Mouse (Mus musculus) heart, embryonic 10.5 days (tissue): ENCODE measurements around the gene Adcy5. TPM values are rescaled to one million over a fixed set of nuclear protein-coding genes. Genes with fewer than 3 reads are reported as not detected.
A peak's percentile ranks its signal among the peaks of the same experiment; 100 is the strongest.

Experiments
- DNase-seq: peaks from one replicate; pipeline ENCODE4 v3.0.0-alpha.2; 2017; ENCODE audit warnings: low spot score
- H3K27ac ChIP-seq: fragments of 300-500 bp; sonication (generic); 2 replicates; pipeline ENCODE4 v1.5.1; 2016; ENCODE audit warnings: mild to moderate bottlenecking
- H3K27me3 ChIP-seq: fragments of 300-500 bp; sonication (generic); 2 replicates; pipeline ENCODE4 v1.6.1; 2016; ENCODE audit warnings: mild to moderate bottlenecking; ENCODE audit not compliant: poor library complexity, insufficient read depth, severe bottlenecking
- H3K36me3 ChIP-seq: fragments of 300-500 bp; sonication (generic); 2 replicates; pipeline ENCODE4 v1.6.1; 2016; ENCODE audit warnings: mild to moderate bottlenecking, moderate library complexity
- H3K4me1 ChIP-seq: fragments of 300-500 bp; sonication (generic); 2 replicates; pipeline ENCODE4 v1.6.1; 2016; ENCODE audit warnings: mild to moderate bottlenecking
- H3K4me3 ChIP-seq: fragments of 300-500 bp; sonication (generic); 2 replicates; pipeline ENCODE4 v1.5.1; 2016; ENCODE audit warnings: mild to moderate bottlenecking, moderate library complexity
- H3K9me3 ChIP-seq: fragments of 300-500 bp; sonication (generic); 2 replicates; pipeline ENCODE4 v1.6.1; 2016; ENCODE audit warnings: mild to moderate bottlenecking, moderate library complexity
- WGBS: fragments of 180-500 bp; shearing (Covaris S2); methylation state at CpG from one replicate; pipeline ENCODE4 v1.1.7; 2016; 5-methylcytosine and 5-hydroxymethylcytosine counted together
- polyA plus RNA-seq: library from polyadenylated mRNA; unstranded; fragments of >200 nt; fragmentation: Nextera tagmentation; extraction: Ambion mirVana; gene quantifications from 2 replicates; pipeline ENCODE4 v1.2.1, GENCODE M21; 2016

Gene Adcy5
- 3.8 and 5.1 TPM in 2 replicates for polyA plus RNA-seq

GRCm38 (mm10) chr16:35154641-35155390 lies at the start of gene Adcy5:
TSS of gene Adcy5 (plus strand) at chr16:35154877.
- Histone ChIP-seq H3K9me3 (no peaks in the 10 kb centered on the region), H3K27ac (peak within 1 kb of the TSS; percentile 93), H3K27me3 (peaks cover 82% of the 10 kb centered on the region)

GRCm38 (mm10) chr16:35107985-35108384 lies 46.7 kb upstream of the Adcy5 start:
- 75% methylated on average over 6 of the region's 6 CpGs for WGBS
- H3K27ac ChIP-seq: no peak overlapping the region
- H3K4me1 ChIP-seq: peaks cover 42% of the 10 kb centered on the region
- no peaks in the 10 kb centered on the region for H3K27me3 ChIP-seq
- DNase-seq: no peak
- no peak overlapping the region for H3K4me3 ChIP-seq
- H3K36me3 ChIP-seq: peaks cover 14% of the 10 kb centered on the region
- no peaks in the 10 kb centered on the region for H3K9me3 ChIP-seq

More at GRCm38 (mm10) chr16:35154641-35155390, at the start of gene Adcy5:
- H3K4me1 ChIP-seq: peaks cover 56% of the 10 kb centered on the region
- DNase-seq: no peak
- peak within 1 kb of the TSS; percentile 85 for H3K4me3 ChIP-seq
- no peaks in the 10 kb centered on the region for H3K36me3 ChIP-seq
- WGBS: under 1% methylated on average over 91 of the region's 104 CpGs

- H3K4me1 ChIP-seq: peaks cover 36% of the 10 kb centered on the region
- H3K4me3 ChIP-seq: no peak overlapping the region
- H3K27ac ChIP-seq: peak overlapping the region; percentile 76
- peaks cover 14% of the 10 kb centered on the region for H3K36me3 ChIP-seq
- DNase-seq: no peak
- no peaks in the 10 kb centered on the region for H3K27me3 ChIP-seq
- 61% methylated on average over 8 of the region's 8 CpGs for WGBS
- no peaks in the 10 kb centered on the region for H3K9me3 ChIP-seq
Measured at GRCm38 (mm10) chr16:35109156-35109555, 45.5 kb upstream of the Adcy5 start.

- Histone ChIP-seq H3K27me3 (no peaks in the 10 kb centered on the region), H3K36me3 (peaks cover 11% of the 10 kb centered on the region), H3K4me1 (peaks cover 41% of the 10 kb centered on the region), H3K4me3 (no peak overlapping the region), H3K9me3 (no peaks in the 10 kb centered on the region), H3K27ac (peak overlapping the region; percentile 76)
- no peak for DNase-seq
- 44% methylated on average over 7 of the region's 7 CpGs for WGBS
Measured at GRCm38 (mm10) chr16:35109656-35110291, 44.9 kb upstream of the Adcy5 start.

- Histone ChIP-seq H3K4me1 (peaks cover 41% of the 10 kb centered on the region), H3K4me3 (0 out of 2 replicates have a peak overlapping the region, but pooled peaks have one; percentile 18), H3K27ac (peak overlapping the region; percentile 82), H3K9me3 (no peaks in the 10 kb centered on the region), H3K27me3 (no peaks in the 10 kb centered on the region), H3K36me3 (peaks cover 11% of the 10 kb centered on the region)
- 22% methylated on average over 10 of the region's 10 CpGs for WGBS
- peak; percentile 96 for DNase-seq
Measured at GRCm38 (mm10) chr16:35110410-35111142, 44.1 kb upstream of the Adcy5 start.

GRCm38 (mm10) chr16:35111143-35111620 lies 43.5 kb upstream of the Adcy5 start:
- H3K36me3 ChIP-seq: peaks cover 11% of the 10 kb centered on the region
- H3K9me3 ChIP-seq: no peaks in the 10 kb centered on the region
- H3K4me3 ChIP-seq: 0 out of 2 replicates have a peak overlapping the region, but pooled peaks have one; percentile 18
- H3K27ac ChIP-seq: peak overlapping the region; percentile 82
- peaks cover 41% of the 10 kb centered on the region for H3K4me1 ChIP-seq
- no peaks in the 10 kb centered on the region for H3K27me3 ChIP-seq
- no peak for DNase-seq
- 57% methylated on average over 8 of the region's 8 CpGs for WGBS

- Histone ChIP-seq H3K36me3 (no peaks in the 10 kb centered on the region), H3K27ac (no peak overlapping the region), H3K4me3 (no peak overlapping the region), H3K4me1 (peaks cover 40% of the 10 kb centered on the region), H3K9me3 (no peaks in the 10 kb centered on the region), H3K27me3 (no peaks in the 10 kb centered on the region)
- 82% methylated on average over 5 of the region's 5 CpGs for WGBS
- no peak for DNase-seq
Measured at GRCm38 (mm10) chr16:35113496-35113895, 41.2 kb upstream of the Adcy5 start.

- Histone ChIP-seq H3K36me3 (0 out of 2 replicates have a peak, but pooled peaks cover 2% of the 10 kb centered on the region), H3K4me1 (peaks cover 21% of the 10 kb centered on the region; the same call in 1 of the 2 replicates), H3K27me3 (no peaks in the 10 kb centered on the region), H3K27ac (no peak overlapping the region), H3K9me3 (no peaks in the 10 kb centered on the region), H3K4me3 (no peak overlapping the region)
- no peak for DNase-seq
- WGBS: 86% methylated on average over 7 of the region's 7 CpGs
Measured at GRCm38 (mm10) chr16:35116328-35116956, 38.2 kb upstream of the Adcy5 start.

GRCm38 (mm10) chr16:35117436-35117835 lies 37.2 kb upstream of the Adcy5 start:
- Histone ChIP-seq H3K27me3 (no peaks in the 10 kb centered on the region), H3K36me3 (0 out of 2 replicates have a peak, but pooled peaks cover 2% of the 10 kb centered on the region), H3K4me1 (peaks cover 17% of the 10 kb centered on the region; the same call in 1 of the 2 replicates), H3K27ac (0 out of 2 replicates have a peak overlapping the region, but pooled peaks have one; percentile 22), H3K9me3 (no peaks in the 10 kb centered on the region), H3K4me3 (no peak overlapping the region)
- no peak for DNase-seq
- WGBS: 48% methylated on average over 7 of the region's 7 CpGs

- Histone ChIP-seq H3K36me3 (0 out of 2 replicates have a peak, but pooled peaks cover 2% of the 10 kb centered on the region), H3K4me3 (no peak overlapping the region), H3K27me3 (no peaks in the 10 kb centered on the region), H3K9me3 (no peaks in the 10 kb centered on the region), H3K27ac (no peak overlapping the region), H3K4me1 (peaks cover 13% of the 10 kb centered on the region; the same call in 1 of the 2 replicates)
- DNase-seq: no peak
- WGBS: 34% methylated on average over 4 of the region's 4 CpGs
Measured at GRCm38 (mm10) chr16:35120603-35121002, 34.1 kb upstream of the Adcy5 start.

- no peaks in the 10 kb centered on the region for H3K27me3 ChIP-seq
- no peak for DNase-seq
- no peak overlapping the region for H3K4me3 ChIP-seq
- peaks cover 11% of the 10 kb centered on the region for H3K4me1 ChIP-seq
- H3K27ac ChIP-seq: no peak overlapping the region
- no peaks in the 10 kb centered on the region for H3K36me3 ChIP-seq
- no peaks in the 10 kb centered on the region for H3K9me3 ChIP-seq
- 84% methylated on average over 5 of the region's 5 CpGs for WGBS
Measured at GRCm38 (mm10) chr16:35127270-35127669, 27.4 kb upstream of the Adcy5 start.

- DNase-seq: no peak
- H3K36me3 ChIP-seq: no peaks in the 10 kb centered on the region
- H3K9me3 ChIP-seq: no peaks in the 10 kb centered on the region
Measured at GRCm38 (mm10) chr16:35130172-35130571, 24.5 kb upstream of the Adcy5 start.

More at GRCm38 (mm10) chr16:35130172-35130571, 24.5 kb upstream of the Adcy5 start:
- Histone ChIP-seq H3K27ac (0 out of 2 replicates have a peak overlapping the region, but pooled peaks have one; percentile 10), H3K27me3 (no peaks in the 10 kb centered on the region), H3K4me1 (peaks cover 6% of the 10 kb centered on the region), H3K4me3 (no peak overlapping the region)
- 63% methylated on average over 3 of the region's 3 CpGs for WGBS
